Mouse (Mus musculus): ENCODE measurements around the gene Vmn2r90. TPM values are rescaled to one million over a fixed set of nuclear protein-coding genes. Genes with fewer than 3 reads are reported as not detected.

Vmn2r90 gene
- not detected in 2 replicates for polyA plus RNA-seq (2012; rRNA removed)

GRCm38 (mm10) chr17:17703447-17703846 lies at the start of gene Vmn2r90:
Vmn2r90 (plus strand) TSS chr17:17703747.

Other genes starting within 250 kb of the Vmn2r90 start
- gene Lnpep, start 78.7 kb upstream of the Vmn2r90 start, polyA plus RNA-seq (2012; rRNA removed), result 5.7 and 6.1 TPM in 2 replicates
- gene Spaca6, start 123.4 kb downstream of the Vmn2r90 start, polyA plus RNA-seq (2012; rRNA removed), result 13.5 and 14.3 TPM in 2 replicates
- 0.45 and 0.58 TPM in 2 replicates for gene Has1, start 151.5 kb downstream of the Vmn2r90 start, polyA plus RNA-seq (2012; rRNA removed)
- gene Fpr1, start 180.2 kb downstream of the Vmn2r90 start, polyA plus RNA-seq (2012; rRNA removed), result 0.14 and 0.19 TPM in 2 replicates
- gene Fpr2, start 184.1 kb downstream of the Vmn2r90 start, polyA plus RNA-seq (2012; rRNA removed), result 0.14 and 0.16 TPM in 2 replicates
- gene Fpr3, start 184.1 kb downstream of the Vmn2r90 start, polyA plus RNA-seq (2012; rRNA removed), result not detected in 2 replicates